Mouse (Mus musculus): ENCODE data around the gene Gm17334.
A peak's percentile ranks its signal among the peaks of the same experiment; 100 is the strongest.

The Gm17334 gene

DNA sequence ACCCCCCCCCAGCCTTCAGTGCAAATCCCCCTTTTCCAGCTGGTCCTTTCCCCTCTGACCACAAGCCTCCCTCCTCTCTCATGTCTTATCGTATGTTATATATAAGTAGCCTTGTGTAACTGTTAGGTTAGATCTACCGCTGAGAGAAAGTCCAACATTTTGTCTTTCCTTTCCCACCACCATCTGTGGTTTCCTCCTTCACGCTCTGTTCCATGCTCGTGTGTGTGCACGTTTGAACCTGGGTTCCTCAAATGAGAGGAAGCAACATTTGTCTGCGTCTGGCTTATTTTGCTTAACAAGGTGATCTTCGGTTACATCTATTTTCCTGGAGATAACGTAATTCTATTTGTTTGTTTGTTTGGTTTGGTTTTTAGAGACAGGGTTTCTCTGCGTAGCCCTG, 25.0 kb downstream of the Gm17334 start:
- no peak for DNase-seq (ENCODE audit: low read depth, low spot score)

DNA sequence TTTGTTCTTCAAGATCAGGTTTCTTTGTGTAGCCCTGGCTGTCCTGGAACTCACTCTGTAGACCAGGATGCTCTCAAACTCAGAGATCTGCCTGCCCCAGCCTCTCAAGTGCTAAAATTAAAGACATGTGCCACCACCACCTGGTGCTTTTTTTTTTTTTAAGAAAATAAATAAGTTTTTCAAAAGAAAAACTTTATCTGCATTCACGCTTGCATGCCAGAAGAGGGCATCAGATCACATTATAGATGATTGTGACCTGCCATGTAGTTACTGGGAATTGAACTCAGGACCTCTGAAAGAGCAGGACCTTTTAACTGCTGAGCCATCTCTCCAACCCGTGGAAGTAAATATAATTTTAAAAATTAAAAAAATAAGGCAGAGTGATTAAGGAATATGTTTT, 27.7 kb downstream of the Gm17334 start:
- no peak for DNase-seq (ENCODE audit: low read depth, low spot score)

DNA sequence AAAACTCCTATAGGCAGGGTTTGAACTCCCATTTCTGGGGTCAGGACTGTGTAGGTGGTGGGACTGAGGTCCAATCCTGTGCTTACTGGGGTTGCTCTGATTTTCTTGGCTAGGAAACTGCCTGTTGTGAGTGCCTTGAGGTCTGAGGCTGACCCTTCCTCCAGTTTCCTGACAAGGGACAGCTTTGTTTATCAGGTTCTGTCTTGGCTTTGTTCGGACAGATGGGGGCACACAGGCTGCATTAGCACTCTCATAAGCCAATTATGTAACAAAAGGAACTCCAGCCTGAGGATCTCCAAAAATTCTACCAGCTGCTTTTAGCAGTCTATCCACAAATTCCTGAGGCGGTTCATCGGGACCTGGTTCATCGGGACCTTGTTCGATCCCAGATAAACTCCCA, 30.6 kb downstream of the Gm17334 start:
- no peak for DNase-seq (ENCODE audit: low read depth, low spot score)

DNA sequence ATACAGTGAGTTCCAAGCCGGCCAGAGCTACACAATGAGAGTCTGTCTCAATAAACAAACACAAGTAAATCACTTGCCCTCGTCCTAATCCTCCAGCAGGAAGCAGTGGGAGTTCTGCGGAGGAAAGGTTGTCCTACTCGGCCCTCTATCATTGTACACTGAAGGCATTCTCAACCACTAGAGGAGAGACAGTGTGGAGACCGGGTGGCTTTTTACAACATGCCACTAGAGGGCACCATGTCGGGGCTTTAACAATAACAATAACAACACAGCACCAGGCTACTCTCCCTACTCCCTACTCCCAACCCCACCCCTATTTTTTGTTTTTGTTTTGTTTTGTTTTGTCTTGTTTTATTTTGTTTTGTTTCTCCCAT, 35.4 kb downstream of the Gm17334 start:
- DNase-seq (ENCODE audit: low read depth, low spot score), result no peak

DNA sequence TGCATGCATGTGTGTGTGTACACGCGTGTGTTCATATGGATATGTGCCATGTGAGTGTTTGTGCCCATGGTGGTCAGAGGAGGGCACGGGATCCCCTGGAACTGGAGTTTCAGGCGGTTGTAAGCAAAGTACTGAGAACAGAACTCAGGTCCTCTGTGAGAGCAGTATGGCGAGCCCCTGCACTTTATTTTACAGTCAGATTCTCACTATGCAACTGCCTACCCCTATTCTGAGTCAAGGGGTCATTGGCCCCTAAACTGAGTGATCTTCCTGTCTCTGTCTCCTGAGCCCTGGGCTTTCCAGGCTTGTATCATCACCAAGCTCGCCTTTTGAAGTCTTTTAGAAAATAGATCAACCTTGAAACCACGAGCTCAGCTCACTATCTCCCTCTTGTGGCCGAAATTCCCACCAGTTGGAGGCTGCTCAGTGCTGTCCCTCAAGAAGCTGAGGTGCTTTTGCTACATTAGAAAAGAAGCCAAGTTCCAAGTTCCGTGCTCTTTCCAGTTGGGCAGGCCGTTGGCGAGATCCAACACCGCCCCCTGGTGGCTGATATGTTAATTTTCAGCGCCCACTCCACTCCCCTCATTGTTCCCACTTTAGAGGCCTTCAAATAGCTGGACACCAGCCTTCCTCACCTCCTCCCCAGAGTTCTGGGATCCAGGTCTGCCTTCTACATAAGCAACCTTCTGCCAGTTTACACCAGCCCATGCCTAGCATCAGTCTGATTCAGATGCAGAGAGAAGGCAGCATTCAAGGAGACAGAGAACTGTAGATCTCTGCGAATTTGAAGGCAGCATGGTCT, 36.0 kb downstream of the Gm17334 start:
- no peak for DNase-seq (ENCODE audit: low read depth, low spot score)

DNA sequence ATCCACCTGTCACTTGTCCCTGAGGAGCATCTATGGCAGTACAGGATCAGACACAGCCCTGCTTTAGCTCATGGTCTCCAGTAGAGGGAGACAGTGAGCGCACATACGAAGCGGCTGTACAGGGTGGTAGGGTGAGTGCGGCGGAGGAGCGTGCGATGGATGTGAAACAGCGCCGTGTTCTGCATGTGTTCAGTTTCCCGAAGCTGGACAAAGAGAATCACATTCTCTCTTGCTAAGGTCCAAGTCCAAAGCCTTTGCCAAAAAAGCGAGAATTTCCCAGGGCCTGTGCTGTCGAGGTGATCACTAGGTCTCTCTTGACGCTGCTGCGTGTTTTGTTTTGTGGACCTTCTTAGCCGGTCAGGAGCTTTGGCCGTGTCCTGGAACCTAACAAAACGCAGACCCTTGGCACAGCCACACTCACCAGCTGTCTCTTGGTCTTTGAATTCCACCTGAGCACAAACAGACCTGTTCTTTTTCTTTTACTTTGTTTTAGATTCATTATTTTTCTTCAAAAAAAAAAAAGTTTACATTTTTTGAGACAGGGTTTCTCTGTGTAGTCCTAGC, 37.2 kb downstream of the Gm17334 start:
- peak; percentile 49 for DNase-seq (ENCODE audit: low read depth, low spot score)

DNA sequence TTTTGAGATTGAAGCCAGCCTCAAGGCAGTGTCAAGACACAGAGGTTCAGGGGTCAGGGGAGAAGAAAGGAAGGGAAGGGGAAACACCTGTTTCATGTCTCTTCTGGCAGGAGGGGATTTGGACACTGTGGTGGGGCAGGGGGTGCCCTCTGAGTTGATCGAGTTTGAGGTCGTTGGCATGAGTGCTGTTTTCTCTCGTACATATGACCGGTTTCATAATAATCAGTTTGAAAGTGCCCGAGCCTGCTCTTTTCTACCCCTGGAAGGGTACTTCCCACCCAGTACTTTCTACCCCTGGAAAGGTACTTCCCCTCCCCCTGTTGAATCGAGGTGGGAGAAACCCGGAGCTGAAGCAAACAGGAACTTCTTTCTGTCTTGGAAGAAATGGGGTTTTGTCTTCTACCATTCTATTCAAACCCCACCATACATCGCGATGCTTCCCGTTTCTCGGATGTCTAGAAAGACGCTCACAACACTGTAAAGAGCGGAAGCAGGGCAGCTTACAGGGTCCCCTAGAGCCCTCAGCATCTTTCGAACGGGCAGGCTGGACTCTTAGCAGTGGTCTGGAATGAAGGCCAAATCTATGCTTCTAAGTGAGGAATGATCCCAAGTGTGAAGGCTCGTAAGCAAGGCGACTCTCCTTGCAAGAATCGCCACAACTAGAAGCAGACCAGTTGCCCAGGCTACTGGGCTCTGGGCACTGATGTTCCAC, 37.9 kb downstream of the Gm17334 start:
- no peak for DNase-seq (ENCODE audit: low read depth, low spot score)

DNA sequence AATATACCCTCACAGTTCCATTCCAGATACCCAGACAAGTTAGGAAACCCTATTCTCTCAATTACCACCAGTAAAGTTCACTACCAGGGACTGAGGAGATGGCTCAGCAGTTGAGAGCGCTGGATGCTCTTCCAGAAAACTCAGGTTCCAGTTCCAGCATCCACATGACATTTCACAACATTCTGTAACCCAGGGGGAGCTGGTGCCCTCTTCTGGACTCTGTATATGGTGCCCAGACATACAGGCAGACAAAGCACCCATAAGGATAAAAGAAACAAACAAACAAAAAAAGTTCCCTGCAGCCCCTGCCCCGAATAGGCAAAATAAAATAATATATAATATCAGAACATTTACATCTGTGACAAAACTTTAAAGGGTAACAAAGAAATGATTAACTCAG, 38.6 kb downstream of the Gm17334 start:
- no peak for DNase-seq (ENCODE audit: low read depth, low spot score)

DNA sequence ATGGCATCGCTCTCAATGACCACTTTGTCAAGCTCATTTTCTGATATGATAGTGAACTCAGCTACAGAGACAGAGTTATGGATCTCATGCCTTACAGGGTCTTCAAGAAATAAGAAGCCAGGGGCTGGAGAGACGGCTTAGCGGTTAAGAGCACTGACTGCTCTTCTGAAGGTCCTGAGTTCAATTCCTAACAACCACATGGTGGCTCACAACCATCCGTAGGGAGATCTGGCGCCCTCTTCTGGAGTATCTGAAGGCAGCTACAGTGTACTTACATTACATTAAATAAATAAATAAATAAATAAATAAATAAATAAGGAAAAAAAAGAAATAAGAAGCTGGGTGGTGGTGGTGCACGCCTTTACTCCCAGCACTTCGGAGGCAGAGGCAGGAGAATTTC, 39.2 kb downstream of the Gm17334 start:
- no peak for DNase-seq (ENCODE audit: low read depth, low spot score)

DNA sequence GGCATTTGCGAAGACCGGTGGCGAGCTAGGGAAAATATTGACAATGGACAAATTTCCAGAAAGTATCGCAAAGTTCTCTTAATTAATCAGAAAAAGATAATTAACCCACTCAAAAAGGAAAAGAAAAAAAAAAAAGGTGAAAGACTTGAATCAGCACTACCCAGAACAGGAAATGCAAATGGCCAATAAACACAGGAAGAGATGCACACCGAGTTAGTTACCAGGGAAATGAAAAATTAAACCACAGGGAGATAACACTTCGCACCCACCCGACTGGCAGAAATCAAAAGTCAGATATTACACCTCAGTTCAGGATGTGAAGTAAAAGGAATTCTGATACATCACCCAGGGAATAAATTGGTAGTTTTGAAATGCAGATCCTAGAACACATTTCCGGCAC, 40.7 kb downstream of the Gm17334 start:
- no peak for DNase-seq (ENCODE audit: low read depth, low spot score)

DNA sequence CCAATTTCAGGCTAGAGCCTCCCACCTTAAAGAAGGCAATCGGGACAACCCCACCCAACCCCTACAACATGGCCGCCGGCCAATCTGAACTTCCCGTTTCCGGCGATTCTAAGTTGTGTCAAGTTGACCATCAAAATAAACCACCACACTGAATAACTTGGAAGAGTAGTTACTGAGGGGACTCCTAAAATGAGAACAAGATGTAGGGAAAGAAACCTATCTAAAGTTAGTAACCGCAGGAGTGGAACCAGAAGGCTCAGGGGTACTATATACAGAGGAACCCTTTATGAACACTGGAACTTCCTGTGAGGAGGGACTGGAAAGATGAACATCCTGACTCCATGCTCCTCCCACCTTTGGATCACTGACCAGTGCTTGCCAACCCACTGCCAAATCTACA, 41.5 kb downstream of the Gm17334 start:
- DNase-seq (ENCODE audit: low read depth, low spot score), result no peak

All from brain, embryonic 18.5 days (tissue).